Mouse (Mus musculus): ENCODE results near the gene Chit1. TPM values are rescaled to one million over a fixed set of nuclear protein-coding genes. Genes with fewer than 3 reads are reported as not detected.

The Chit1 gene
- polyA plus RNA-seq, 1 experiment from 2014 or later: 0.58 TPM

DNA sequence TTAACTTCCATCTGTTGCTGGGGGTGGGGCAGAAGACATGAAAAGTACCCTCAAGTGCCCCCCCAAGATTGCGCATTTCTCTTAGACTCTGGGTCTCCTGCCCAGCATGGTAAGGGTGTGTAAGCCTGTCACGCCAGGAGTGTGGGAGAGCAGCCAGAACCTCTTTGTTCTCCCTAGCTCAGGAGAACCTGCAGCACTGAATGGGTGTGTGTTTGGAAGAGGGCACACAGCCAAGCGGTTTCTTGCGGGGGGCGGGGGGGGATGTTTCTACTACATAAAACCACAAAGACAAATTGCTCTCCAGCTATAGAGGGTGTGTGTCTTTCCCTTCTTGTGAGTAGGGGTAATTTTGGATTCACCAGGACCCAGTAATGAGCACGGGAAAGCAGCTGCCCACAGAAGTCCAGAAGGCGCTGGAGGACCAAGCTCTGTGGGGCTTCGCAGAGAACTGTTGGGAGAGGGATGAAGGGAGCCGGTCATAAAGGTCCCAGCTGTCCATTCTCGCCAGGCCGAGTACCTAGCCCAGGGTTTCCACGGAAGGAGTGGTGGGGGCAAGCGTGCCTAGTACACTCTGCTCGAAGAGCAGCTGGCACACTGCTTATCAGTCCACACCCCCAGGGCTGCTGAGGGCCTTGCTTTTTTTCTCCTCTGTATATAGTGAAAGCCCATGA lies 14.6 kb upstream of the Chit1 start:
- no peak for TF ChIP-seq CTCF (IDR thresholded peaks at IDR 0.05; ENCODE audit: low read depth)
- Histone ChIP-seq H3K27ac (peak overlapping the region; percentile 55; the same call in 1 of the 2 replicates), H3K4me1 (replicated peaks; ENCODE audit: insufficient read depth, low read length) (peaks cover 67% of the 10 kb centered on the region), H3K9me3 (replicated peaks; ENCODE audit: low read length) (no peaks in the 10 kb centered on the region), H3K4me3 (replicated peaks; ENCODE audit: low read depth, low read length) (no peak overlapping the region), H3K4me2 (ENCODE audit: low read length) (no peak overlapping the region), H3K36me3 (ENCODE audit: insufficient read depth, low read length) (no peaks in the 10 kb centered on the region), H3K9ac (ENCODE audit: low read depth, low read length) (no peak overlapping the region), H3K27me3 (ENCODE audit: insufficient read depth, low read length) (no peaks in the 10 kb centered on the region)
- DNase-seq (ENCODE audit: low spot score): peak; percentile 52
- 42% methylated on average over 14 of the region's 14 CpGs for WGBS
- ATAC-seq (replicated peaks; ENCODE audit: low FRiP score, low read depth): no peak

DNA sequence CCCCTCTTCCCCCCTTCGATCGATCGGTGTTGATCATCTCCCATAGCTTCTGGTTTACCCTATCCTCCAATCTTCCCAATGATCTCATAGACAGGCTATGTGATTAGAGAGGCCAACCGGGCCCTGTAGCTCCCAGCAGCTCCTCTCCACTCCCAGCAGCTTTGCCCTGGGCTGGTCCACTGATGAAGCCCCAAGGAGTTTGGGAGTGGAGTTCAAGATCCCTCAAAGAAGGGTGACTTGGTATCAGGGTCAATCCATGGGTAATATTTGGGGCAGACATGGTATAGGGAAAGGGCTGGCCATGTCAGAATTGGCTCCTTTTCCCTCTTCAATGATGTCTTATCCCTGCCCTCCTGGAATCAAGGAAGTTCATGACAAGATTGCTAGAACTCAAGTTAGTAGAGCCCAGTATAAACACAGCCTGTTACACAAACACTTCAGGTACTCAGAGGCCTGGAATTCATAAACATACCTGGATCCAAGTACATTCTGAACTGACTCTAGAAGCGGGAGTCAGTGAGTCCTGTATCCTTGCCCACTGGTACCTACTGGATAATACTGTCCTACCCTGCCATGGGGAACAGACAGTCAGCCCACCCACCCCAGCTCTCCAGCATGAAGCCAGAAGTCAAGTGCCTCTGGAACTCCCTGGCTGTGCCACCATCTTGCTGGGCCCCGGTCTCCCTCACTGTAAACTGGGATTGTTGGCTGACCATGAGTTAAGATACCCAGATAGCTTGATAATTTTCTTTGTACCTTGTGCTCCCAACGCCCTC lies 13.8 kb upstream of the Chit1 start:
- WGBS: 89% methylated on average over 7 of the region's 7 CpGs
- TF ChIP-seq CTCF (IDR thresholded peaks at IDR 0.05; ENCODE audit: low read depth): no peak
- Histone ChIP-seq H3K9me3 (replicated peaks; ENCODE audit: low read length) (no peaks in the 10 kb centered on the region), H3K27me3 (ENCODE audit: insufficient read depth, low read length) (no peaks in the 10 kb centered on the region), H3K36me3 (ENCODE audit: insufficient read depth, low read length) (no peaks in the 10 kb centered on the region), H3K4me1 (replicated peaks; ENCODE audit: insufficient read depth, low read length) (peaks cover 64% of the 10 kb centered on the region), H3K4me2 (ENCODE audit: low read length) (no peak overlapping the region), H3K9ac (ENCODE audit: low read depth, low read length) (no peak overlapping the region), H3K27ac (peak overlapping the region; percentile 97), H3K4me3 (replicated peaks; ENCODE audit: low read depth, low read length) (no peak overlapping the region)
- DNase-seq (ENCODE audit: low spot score) (no peak), ATAC-seq (replicated peaks; ENCODE audit: low FRiP score, low read depth) (no peak)

DNA sequence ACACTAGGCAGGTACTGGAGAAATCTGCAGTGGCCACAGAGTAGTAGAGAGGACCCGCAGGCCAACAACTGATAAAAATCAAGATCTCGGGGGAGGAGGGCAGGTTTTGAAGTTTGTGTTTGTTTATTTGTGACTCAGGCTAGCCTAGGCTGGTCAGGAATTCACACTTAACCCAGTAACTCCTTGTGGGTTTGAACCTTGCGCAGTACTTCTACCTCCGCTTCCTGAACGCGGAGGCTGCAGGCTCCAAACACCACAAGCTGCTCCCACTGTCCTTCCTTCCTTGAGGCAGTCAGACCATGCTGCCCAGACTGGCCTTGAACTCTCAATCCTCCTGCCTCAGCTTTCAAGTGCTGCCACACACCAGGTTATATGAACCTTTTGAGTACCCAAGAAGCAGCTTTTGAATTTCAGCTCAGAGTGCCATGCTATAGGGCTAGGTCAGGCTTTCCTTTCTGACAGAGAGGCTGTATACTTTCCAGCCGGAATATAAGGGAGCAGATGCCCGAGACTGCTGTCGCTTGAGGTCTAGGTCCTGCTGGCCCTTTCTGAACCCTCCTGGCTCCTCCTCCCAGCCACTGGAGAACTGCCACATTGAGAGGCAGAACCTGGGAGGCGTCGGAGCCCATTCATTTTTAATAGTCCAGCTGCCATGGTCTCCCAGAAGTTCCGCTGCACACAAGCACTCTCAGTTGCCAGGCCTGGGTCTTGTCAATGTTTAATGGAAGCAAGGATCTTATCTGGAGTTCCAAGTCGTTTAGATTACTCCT lies 12.9 kb upstream of the Chit1 start:
- H3K4me3 ChIP-seq (replicated peaks; ENCODE audit: low read depth, low read length): no peak overlapping the region
- 42% methylated on average over 13 of the region's 13 CpGs for WGBS
- peak; percentile 68 for DNase-seq (ENCODE audit: low spot score)
- H3K4me2 ChIP-seq (ENCODE audit: low read length): peak overlapping the region; percentile 46
- no peaks in the 10 kb centered on the region for H3K36me3 ChIP-seq (ENCODE audit: insufficient read depth, low read length)
- no peak for ATAC-seq (replicated peaks; ENCODE audit: low FRiP score, low read depth)
- H3K9me3 ChIP-seq (replicated peaks; ENCODE audit: low read length): no peaks in the 10 kb centered on the region
- peaks cover 62% of the 10 kb centered on the region for H3K4me1 ChIP-seq (replicated peaks; ENCODE audit: insufficient read depth, low read length)
- 0 out of 2 replicates have a peak overlapping the region, but pooled peaks have one; percentile 36 for H3K9ac ChIP-seq (ENCODE audit: low read depth, low read length)
- no peaks in the 10 kb centered on the region for H3K27me3 ChIP-seq (ENCODE audit: insufficient read depth, low read length)
- H3K27ac ChIP-seq: peak overlapping the region; percentile 97
- TF ChIP-seq CTCF (IDR thresholded peaks at IDR 0.05; ENCODE audit: low read depth): no peak

DNA sequence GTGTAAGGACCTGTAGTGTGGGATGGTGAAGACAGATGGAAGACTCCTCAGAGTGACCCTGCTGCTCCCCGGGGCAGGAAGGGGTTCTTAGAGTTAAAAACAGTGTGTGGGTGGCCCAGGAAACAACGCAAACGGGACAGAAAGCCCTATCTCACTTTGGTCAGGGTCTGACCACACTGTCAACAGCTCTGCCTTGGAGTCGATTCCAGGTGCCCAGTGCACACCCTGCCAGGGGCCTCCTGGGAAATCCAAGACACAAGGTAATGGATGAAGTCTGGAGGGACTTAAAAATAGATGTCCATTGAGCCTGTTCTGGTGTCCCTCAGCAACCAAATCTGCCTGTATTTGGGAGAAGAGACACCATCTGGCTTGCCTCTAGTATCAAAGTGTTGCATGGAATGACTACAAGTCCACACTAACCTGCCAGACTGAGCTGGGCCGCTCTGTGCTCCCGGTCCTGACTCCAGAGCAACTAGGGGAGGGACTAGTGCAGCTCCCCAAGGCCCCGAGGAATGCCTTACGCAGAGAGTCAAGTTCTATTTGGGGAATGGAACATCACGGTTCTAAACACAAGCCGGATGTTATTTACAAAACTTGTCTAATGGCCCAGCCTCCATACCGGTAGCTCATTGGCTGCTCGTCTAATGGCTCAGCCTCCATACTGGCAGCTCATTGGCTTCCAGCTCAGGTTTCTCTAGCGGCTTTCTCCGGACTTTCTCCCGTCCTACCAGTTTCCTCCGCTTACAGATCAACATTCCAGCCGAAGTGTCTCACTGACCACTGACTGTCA lies 12.1 kb upstream of the Chit1 start:
- H3K27ac ChIP-seq: peak overlapping the region; percentile 97
- peak; percentile 90 for ATAC-seq (replicated peaks; ENCODE audit: low FRiP score, low read depth)
- TF ChIP-seq CTCF (IDR thresholded peaks at IDR 0.05; ENCODE audit: low read depth): no peak
- peak overlapping the region; percentile 21; the same call in 1 of the 2 replicates for H3K4me3 ChIP-seq (replicated peaks; ENCODE audit: low read depth, low read length)
- H3K36me3 ChIP-seq (ENCODE audit: insufficient read depth, low read length): no peaks in the 10 kb centered on the region
- no peaks in the 10 kb centered on the region for H3K27me3 ChIP-seq (ENCODE audit: insufficient read depth, low read length)
- 3% methylated on average over 17 of the region's 17 CpGs for WGBS
- peak; percentile 99 for DNase-seq (ENCODE audit: low spot score)
- H3K9ac ChIP-seq (ENCODE audit: low read depth, low read length): peak overlapping the region; percentile 47
- H3K4me1 ChIP-seq (replicated peaks; ENCODE audit: insufficient read depth, low read length): peaks cover 58% of the 10 kb centered on the region
- H3K9me3 ChIP-seq (replicated peaks; ENCODE audit: low read length): no peaks in the 10 kb centered on the region
- peak overlapping the region; percentile 57 for H3K4me2 ChIP-seq (ENCODE audit: low read length)

DNA sequence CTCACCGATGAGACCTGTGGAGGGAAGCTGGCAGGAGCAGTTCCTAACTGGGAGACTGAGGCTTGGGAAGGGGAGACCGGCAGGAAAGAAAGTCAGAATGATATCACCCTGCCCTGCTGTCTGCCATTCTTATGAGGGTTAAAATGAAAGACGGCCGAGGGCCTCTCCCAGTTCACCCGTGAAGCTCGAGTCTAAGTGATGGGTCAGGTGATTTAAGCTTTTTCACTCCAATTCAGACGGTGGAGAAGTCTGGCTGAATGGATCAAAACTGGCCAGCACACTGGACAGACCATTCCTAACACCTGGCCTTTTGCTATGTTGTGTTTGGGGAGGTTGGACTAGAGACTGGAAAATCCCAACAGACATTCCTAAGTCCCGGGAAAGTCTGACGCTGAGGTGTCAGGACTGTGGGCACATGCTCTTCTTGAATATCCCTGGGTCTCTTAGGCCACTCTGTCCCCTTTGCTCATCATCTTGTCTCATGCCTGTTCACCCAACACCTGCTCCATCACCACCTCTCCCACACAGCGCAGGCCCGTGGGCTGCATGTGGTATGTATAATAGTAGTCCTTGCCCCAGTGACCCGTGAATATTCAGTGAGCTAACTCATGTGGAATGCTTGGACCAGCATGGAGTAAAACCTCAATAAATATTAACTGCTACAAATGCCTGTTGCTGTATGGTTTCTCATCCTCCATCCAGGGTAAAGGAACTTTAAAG lies 11.4 kb upstream of the Chit1 start:
- peaks cover 56% of the 10 kb centered on the region for H3K4me1 ChIP-seq (replicated peaks; ENCODE audit: insufficient read depth, low read length)
- peak overlapping the region; percentile 21; the same call in 1 of the 2 replicates for H3K4me3 ChIP-seq (replicated peaks; ENCODE audit: low read depth, low read length)
- 9% methylated on average over 12 of the region's 12 CpGs for WGBS
- H3K36me3 ChIP-seq (ENCODE audit: insufficient read depth, low read length): no peaks in the 10 kb centered on the region
- H3K27me3 ChIP-seq (ENCODE audit: insufficient read depth, low read length): no peaks in the 10 kb centered on the region
- DNase-seq (ENCODE audit: low spot score) (peak; percentile 74), ATAC-seq (replicated peaks; ENCODE audit: low FRiP score, low read depth) (peak; percentile 66)
- peak overlapping the region; percentile 47 for H3K9ac ChIP-seq (ENCODE audit: low read depth, low read length)
- H3K27ac ChIP-seq: peak overlapping the region; percentile 97
- no peak for TF ChIP-seq CTCF (IDR thresholded peaks at IDR 0.05; ENCODE audit: low read depth)
- H3K9me3 ChIP-seq (replicated peaks; ENCODE audit: low read length): no peaks in the 10 kb centered on the region
- peak overlapping the region; percentile 57 for H3K4me2 ChIP-seq (ENCODE audit: low read length)

Measured in kidney, postnatal 0 days (tissue).